Mouse (Mus musculus) spleen, postnatal 14 days (tissue): ENCODE measurements around the gene Morn4.
"Not testable (repeated sequence)": the region's sequence is repeated elsewhere in the genome, so short reads cannot be mapped to it uniquely, and the experiment has no call there.

Experiments
- DNase-seq, 2 experiments: peaks; one replicate each; pipeline ENCODE4 v3.0.0; 2021 to 2022; ENCODE audit warnings: low spot score in 2 of 2

Gene Morn4

DNA sequence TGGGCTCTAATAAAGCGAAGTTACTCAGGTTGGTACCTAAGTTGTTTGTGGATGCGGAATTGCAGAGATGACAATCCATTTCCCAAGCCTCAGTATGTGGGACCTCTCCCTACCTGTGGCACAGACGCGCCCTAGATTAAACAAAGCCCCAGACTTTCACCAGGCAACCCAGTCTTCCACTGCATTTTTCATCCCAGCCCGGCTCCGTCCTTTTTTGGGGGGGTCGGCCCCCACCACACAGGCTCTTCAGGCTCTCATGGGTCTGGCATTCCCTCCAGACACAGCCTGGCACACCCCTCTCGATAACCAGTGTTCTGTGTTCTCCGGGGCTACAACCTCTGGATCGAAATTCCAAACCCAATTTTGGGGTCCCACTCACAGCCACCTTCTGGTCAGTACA, 467 bp downstream of the Morn4 start:
- DNase-seq = no peak

- not testable (repeated sequence) for DNase-seq
These were observed 4.5 kb downstream of the Morn4 start for GRCm38 (mm10) chr19:42081613-42082012.

DNA sequence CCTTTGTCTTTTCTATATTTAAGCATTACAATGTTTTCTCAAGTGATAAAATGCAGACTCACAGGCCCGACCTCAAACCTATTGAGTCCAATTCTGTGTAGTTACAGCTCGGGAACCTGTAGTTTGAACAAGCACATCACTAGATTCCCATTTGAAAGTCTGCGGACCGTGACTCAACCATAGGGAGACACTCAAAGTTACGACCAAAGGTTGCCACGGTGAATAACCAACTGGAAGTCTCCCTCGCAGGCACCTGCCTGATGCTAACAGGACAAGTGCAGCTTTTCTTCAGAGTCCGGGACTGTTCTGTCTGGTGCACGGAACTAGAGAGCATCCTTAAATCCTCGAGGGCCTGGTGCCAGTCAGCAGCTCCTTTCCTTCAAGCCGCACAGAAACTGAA, 5.7 kb downstream of the Morn4 start:
- DNase-seq = no peak

DNA sequence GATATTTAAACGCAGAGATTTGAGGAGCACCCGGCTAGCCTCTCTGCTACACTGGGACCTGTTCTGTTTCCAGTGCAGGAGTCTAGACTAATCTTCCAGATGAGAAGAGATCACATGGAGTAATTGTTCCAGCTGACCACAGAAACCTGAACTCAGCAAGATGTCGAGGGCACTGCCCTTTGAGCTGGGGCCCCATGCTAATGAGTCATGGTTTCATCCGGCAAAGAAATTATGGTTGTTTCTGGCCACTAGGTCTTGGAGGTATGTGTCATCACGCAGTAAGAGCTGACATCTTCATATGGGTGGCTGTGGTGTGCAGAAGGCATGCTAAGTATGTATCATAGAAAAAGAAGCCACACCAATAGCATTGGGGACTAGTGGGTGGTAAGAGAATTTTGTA, 6.2 kb downstream of the Morn4 start:
- no peak for DNase-seq

- no peak for DNase-seq
These were observed 7.2 kb downstream of the Morn4 start for GRCm38 (mm10) chr19:42079006-42079405.

GRCm38 (mm10) chr19:42078566-42078965, 7.6 kb downstream of the Morn4 start:
- DNase-seq = no peak

- DNase-seq = no peak
These were observed 10.2 kb downstream of the Morn4 start for GRCm38 (mm10) chr19:42075992-42076391.

GRCm38 (mm10) chr19:42075051-42075450, 11.1 kb downstream of the Morn4 start:
- no peak for DNase-seq

GRCm38 (mm10) chr19:42072802-42073201, 13.4 kb downstream of the Morn4 start:
- DNase-seq = no peak

DNA sequence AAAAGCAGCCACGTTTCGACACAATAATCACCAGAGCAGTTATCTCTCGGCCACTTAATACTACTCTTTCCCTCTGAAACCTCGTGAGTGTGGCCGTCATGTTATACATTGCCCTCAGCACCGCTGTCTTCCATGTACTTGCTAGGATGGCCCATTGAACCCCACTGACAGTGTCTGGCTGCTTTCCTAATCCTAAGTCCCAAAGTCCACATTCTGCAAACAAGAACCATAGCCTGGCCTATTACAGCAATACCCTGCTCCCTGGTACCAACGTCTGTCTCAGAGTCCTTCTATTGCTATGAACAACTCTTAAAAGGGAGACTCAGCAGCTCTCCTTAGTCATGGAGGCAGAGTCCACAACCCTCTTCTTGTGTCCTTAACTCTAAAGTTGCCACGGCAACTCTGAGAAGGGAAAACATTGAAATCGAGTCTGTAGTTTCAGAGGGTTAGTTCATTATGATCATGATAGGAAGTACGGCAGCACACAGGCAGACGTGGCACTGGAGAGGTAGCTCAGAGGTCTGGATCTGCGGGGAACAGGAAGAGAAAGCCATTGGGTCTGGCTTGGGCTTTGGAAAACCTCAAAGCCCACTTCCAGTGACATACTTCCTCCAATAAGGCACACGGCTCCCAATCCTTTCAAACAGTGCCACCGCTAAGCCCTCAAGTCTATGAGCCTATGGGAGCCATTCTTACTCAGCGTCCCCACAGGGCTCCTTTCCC, 14.1 kb downstream of the Morn4 start:
- no peak for DNase-seq

- DNase-seq = no peak
These were observed 14.9 kb downstream of the Morn4 start for GRCm38 (mm10) chr19:42071221-42071620.

- DNase-seq = no peak
These were observed 17.0 kb downstream of the Morn4 start for GRCm38 (mm10) chr19:42069241-42069525.

GRCm38 (mm10) chr19:42068441-42069240, 17.5 kb downstream of the Morn4 start:
- no peak for DNase-seq

- DNase-seq = no peak
These were observed 24.7 kb downstream of the Morn4 start for GRCm38 (mm10) chr19:42061443-42061842.

DNA sequence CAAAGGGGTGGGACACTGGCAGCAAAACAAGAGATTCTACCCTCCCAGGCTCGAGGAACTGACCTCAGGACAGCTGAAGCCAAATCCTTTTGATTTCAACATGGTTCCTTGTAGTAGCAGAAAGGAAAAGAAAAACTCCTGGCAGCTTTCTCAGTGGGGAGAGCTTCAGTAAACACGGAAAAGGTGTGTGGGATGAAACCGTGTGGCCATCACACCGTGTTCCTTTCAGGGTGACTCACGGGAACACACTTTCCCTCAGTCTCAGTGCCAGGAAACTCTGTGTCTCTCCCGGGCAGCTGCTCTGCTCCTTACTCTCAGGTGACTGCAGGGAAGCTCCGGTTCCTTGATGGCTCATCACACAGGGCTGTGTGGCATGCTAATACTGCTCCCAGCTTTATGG, 27.7 kb downstream of the Morn4 start:
- DNase-seq = no peak

- no peak for DNase-seq
These were observed 29.3 kb downstream of the Morn4 start for GRCm38 (mm10) chr19:42056719-42057409.

- DNase-seq = no peak
These were observed 30.3 kb downstream of the Morn4 start for GRCm38 (mm10) chr19:42055881-42056280.

DNA sequence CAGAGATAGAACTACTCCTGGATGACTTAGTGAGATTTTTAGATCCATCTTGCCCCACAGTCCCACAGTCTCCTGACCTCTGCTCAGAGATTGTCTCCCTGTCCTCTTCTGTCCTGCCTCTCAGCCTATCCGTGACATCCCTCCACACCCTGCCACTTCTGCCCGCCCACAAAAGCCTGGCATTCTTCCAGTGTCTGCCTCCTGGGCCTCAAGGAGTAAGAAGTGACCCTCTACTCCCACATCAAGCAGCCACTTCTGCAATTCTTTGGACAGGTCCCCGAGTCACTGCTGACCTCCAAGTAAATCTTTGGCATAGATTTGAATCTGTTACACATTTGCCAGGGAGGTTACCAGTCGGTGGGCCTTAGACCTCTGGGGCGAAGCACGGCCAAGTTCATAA, 31.9 kb downstream of the Morn4 start:
- no peak for DNase-seq

DNA sequence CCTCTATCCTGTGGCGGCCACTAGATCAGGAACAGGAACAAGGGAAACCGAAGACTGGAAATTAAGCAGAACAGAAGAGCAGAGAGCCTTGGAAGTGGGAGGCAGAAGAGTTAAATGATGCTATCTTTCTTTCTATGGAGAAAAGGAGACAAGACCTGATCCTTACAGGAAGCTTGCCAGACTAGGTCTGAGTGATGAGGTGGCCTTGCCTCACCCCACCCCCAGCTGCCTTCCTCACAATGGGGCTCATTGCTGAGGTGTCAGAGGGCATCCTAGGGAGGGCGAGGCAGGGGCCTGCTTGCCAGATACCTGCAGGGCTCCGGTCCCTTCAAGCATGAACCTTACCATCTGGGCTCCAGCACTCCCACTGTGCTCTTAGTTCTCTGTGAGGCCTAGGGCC, 34.2 kb downstream of the Morn4 start, which contains the start of gene 4933411K16Rik:
TSS of gene 4933411K16Rik (plus strand) at position 301 of the 400 bp plus-strand sequence.
- DNase-seq = no peak

DNA sequence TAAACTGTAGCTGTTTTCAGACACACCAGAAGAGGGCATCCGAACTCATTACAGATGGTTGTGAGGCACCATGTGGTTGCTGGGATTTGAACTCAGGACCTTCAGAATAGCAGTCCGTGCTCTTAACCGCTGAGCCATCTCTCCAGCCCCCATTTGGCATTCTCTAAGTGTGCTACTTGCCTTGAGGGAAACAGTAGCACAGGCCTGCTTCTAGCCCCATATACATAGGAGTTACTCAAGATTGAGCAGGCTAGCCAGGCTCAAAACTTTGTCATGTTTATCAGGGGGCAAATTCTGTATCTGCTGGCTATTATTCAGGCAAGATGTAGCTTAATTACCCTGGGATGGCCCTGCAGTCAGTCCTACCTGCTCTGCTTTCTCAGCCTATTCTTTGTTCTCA, 34.8 kb downstream of the Morn4 start:
- DNase-seq = no peak

DNA sequence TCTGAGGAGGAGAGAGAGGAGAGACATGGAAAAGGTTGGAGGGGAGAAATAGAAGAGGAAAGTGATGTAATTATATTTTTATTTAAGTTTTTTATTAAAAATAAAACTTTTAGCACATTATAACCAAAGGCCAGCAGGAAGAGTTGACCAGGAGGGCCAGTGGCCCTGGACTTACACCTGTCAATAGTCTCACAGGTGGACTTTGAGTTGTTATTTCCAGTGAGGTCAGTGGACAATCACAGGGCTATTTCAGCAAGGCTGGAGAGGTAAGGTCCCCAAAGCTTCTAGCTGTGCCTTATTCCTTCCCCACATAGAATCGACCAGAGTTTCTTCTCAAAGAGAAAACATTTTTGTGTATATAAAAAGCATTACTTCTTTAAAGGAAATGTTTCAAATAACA, 35.9 kb downstream of the Morn4 start:
- no peak for DNase-seq

- DNase-seq = peak in 1 of 2 experiments; percentile 37
These were observed 40.7 kb downstream of the Morn4 start, which contains the start of gene Hoga1 for GRCm38 (mm10) chr19:42045269-42046102. Hoga1 (plus strand) TSS chr19:42045610.
